Mouse (Mus musculus) right cerebral cortex, postnatal 10 days (tissue): Measurements from ENCODE around the gene Hip1.
A peak's percentile ranks its signal among the peaks of the same experiment; 100 is the strongest.

Source experiments
- DNase-seq, 2 experiments: peaks; one replicate each; pipeline ENCODE4 v3.0.0; 2021; ENCODE audit warnings: low spot score in 2 of 2

The Hip1 gene

GRCm38 (mm10) chr5:135533431-135533830 lies 11.5 kb downstream of the Hip1 start:
- DNase-seq = no peak

- no peak for DNase-seq
Measured at GRCm38 (mm10) chr5:135531306-135531845, 13.5 kb downstream of the Hip1 start.

GRCm38 (mm10) chr5:135529964-135530363 lies 15.0 kb downstream of the Hip1 start:
- DNase-seq = no peak

GRCm38 (mm10) chr5:135529310-135529709 lies 15.6 kb downstream of the Hip1 start:
- no peak for DNase-seq

DNA sequence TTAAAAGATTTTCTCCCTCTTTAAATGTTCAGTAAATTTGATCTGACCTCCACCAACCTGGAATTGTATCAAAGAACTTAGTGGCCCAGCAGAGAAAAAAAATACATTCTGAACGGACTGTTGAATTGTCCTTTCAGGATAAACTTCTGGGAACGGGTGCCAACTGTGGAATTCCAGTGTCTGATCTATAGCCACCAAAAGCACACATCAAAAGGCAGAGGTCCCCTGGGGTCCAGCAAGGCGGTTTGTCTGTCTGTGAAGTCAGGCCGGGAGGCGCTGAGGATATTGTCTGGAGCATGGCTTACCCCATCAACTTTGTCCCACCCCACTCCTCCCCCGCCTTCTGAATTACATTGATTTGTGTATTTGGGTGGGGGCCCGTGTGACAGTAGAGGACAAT lies 16.9 kb downstream of the Hip1 start:
- no peak for DNase-seq

GRCm38 (mm10) chr5:135524660-135525560 lies 20.0 kb downstream of the Hip1 start:
- no peak for DNase-seq

- DNase-seq = no peak
Measured at GRCm38 (mm10) chr5:135524087-135524486, 20.8 kb downstream of the Hip1 start.

DNA sequence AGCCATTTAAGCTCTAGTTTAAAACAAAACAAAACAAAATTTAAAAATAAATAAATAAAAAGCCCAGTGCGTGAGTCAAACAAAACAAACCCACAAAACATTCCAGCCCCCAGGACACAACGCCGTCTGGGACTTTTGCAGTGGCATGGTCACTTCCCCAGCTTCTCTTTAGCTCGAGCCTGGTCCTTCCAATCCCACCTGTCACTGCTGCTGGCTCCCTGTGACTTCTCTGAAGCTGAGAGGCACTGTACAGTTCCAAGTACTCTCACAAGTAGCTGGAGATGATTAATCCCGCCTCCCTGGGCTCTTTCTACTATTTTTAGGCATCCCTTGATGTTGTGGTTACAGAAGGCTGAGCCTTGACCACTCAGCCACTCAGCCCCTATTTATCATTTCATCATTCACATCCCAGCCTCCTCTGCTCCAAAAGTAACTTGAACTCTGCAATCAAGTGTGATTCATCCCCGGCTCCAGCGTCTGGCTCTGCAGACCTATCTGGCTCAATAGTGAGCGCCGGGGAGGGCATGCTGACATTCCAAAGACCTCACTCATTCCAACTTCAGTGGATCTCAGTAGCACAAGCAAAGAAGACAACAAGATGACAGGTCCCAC lies 22.7 kb downstream of the Hip1 start:
- DNase-seq = no peak

DNA sequence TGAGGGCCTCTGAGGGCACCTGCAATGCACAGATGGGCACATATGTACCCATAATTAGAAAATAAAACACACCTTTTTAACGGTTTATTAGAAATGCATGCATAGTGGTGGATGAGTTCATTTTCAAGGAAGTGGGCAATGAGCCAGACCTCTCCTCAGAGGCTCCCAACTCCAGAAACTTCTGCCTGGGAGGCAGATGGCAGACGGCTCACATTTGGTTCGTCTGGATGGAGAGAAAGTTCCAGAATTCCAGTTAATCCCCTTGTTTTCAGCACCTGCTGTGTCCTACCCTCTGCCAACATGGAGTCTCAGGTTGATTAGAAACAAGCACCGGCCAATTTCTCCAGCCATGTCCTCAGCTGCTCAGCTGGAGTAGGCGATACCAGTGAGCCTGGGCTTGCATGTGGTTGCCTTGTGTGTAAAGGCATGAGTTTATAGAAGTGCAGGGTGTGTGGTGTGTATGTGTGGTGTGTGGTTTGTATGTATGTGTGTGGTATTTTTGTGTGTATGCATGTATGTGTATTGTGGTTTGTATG lies 27.5 kb downstream of the Hip1 start:
- DNase-seq = peak; percentile 62 to 69

GRCm38 (mm10) chr5:135513131-135513530 lies 31.8 kb downstream of the Hip1 start:
- DNase-seq = no peak

DNA sequence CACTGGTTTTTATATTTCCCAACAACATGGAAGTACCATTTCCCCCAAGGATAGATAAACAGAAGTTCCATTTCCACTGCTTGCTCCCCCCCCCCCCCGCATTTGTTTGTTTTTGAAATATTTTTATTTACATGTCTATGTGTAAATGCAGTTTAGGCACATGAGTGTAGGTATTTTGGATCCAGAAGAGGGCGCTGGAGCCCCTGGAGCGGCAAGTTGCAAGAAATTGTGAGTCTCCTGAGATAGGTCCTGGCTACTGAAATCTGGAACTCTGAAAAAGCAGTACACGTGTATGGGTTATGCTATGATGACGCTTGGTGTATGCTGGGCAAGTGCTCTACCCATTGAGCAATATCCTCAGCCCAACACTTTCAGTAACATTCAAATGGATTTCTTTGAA lies 33.8 kb downstream of the Hip1 start:
- no peak for DNase-seq

GRCm38 (mm10) chr5:135508284-135508683 lies 36.6 kb downstream of the Hip1 start:
- peak; percentile 67 to 69 for DNase-seq

DNA sequence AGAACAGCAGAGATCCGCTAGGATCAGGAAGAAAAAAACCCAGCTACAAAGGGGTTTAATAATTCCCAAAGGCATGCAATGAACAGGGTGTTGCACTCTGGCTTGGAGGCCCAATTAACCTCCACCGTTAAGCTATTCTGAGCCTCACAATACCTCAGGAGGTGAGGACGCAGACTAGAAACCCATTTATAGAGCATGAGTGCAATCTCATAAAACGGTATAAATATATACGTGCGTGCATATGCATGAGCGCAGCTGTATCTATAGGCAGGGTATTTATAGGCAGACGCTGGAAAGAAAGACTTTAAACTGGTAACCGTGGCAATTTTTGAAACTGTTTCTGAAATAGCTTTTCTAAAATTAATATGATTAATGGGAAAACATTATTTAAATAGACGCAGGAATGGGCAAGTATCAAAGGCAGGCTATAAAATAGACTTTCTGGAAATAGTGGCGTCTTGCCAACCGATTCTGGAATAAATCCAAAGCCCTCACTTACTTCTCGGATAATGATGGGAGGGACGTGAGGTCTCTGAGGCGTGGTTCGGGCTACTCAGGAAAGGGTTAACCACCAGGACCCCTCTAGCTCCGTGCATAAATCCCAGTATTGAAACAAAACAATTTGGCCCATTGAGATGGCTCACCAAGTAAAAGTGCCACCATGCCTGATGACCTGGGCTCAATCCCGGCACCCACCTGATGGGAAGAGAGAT lies 37.2 kb downstream of the Hip1 start:
- DNase-seq = peak; percentile 62 to 67

DNA sequence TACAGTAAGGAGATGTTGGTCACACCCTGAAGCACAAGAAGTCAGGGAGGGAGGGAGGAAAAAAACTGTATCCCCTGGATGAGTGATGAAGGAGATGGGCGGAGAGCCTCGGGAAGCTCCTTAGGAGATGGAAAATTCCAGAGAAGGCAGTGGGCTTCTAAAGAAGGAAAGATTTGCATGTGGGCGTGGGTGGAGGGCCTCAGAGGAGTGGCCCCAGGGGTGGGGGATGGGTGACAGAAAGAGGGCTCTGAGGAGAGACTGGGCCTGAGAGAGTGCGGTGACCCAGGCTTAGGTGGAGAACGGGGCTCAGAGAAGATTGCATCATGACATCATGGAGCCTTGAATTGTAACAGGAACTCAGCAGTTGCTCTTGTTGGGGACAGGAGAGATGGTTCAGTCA lies 39.5 kb downstream of the Hip1 start:
- DNase-seq = no peak

DNA sequence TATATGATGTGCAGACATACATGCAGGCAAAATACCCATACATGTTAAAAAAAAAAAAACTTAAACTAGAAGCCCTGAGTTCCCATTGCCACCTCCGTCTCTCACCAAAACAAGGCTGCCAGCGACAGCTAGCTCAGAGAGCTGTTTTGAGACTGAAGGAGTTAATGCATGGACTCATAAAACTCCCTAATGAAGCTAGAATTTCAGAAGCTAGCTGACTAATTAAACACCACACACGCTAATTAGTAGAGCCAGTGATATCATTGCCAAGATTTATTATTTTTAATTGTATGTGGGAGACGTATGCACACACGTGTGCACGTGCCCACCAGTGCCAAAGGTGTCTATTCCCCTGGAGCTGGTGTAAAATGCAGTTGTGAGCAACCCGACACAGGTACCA lies 42.0 kb downstream of the Hip1 start:
- DNase-seq = no peak

DNA sequence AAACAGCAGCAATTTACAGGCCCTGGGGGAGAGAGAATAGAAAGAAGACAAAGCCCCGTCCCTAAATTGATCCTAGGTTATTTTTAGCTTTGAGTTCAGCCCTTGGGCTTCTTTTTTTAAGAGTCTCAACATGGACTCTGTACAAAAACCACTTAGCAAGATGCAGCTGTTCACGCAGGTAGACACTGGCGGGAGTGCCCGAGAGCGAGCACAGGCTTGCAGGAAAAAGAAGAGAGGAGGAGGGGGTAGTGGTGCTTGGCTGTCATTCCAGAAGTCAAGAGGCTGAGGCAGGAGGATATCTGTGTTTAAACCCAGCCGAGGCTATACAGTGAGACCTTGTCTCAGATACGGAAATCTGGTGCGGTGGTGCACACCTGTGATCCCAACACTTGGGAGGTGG lies 42.9 kb downstream of the Hip1 start:
- no peak for DNase-seq

DNA sequence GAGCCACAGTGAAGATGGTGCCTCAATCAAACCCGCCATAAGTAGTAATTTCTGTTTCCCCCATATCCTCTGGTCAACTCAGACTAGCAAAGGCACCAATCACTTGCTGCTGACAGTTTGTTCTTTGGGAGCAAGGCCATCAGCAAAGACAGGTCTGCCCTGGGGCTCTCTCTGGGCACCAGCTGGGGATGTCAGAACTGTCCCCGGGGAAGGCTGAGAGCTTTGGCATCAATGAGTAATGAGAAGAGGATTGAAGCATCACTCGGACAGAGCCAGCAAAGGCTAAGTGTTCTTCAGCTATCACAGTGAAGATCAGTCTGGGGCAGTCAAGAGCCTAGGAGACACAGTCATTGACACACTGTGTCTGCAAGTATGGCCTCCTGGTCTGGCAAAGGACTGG lies 46.0 kb downstream of the Hip1 start:
- DNase-seq = no peak

GRCm38 (mm10) chr5:135497347-135497955 lies 47.5 kb downstream of the Hip1 start:
- DNase-seq = no peak

DNA sequence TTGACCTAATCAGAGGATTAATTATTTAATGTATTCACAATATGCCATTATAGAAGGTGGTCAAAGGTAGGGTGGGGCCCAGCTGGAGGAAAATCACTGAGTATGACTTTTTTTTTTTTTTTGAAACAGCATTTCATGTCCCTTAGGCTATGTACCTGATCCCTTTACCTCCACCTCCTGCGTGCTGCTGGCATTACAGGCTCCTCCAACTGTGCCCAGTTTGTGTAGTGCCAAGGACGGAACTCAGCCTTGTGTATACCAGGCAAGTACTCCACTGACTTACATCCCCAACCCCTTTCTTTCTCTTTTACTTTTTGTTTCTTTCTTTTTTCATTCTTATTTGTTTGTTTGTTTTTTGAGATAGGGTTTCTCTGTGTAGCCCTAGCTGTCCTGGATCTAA lies 48.4 kb downstream of the Hip1 start:
- no peak for DNase-seq

- no peak for DNase-seq
Measured at GRCm38 (mm10) chr5:135495471-135495870, 49.4 kb downstream of the Hip1 start.

- DNase-seq = no peak
Measured at GRCm38 (mm10) chr5:135494183-135494910, 50.6 kb downstream of the Hip1 start.
